Mouse (Mus musculus): ENCODE measurements around the gene Slc47a1. TPM values are rescaled to one million over a fixed set of nuclear protein-coding genes. Genes with fewer than 3 reads are reported as not detected.
A peak's percentile ranks its signal among the peaks of the same experiment; 100 is the strongest.

The Slc47a1 gene
- polyA plus RNA-seq, 1 experiment from 2014 or later, result 3.6 TPM

DNA sequence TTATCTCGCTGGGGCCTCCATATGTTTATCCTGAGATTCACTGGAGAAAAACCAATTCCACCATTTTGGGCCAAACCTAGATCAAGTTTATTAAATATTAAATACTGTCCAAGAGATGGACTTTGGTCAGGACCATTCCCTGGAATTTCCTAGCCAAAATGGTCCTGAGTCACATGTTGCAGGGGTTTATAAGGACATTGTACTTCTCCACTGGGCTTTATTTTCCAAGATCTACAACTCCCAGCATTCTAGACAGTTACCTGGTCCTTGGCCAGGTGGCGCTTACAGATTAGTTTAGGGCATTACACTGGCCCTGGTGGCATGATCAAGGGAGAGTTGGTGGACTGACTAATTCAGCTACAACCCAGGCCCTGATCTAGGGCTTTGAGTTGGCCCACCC, 82.6 kb downstream of the Slc47a1 start:
- Histone ChIP-seq H3K9me3 (ENCODE audit: control insufficient read depth, low read length) (peaks cover 4% of the 10 kb centered on the region; the same call in 1 of the 2 replicates), H3K4me2 (ENCODE audit: low read depth, low read length) (no peak overlapping the region), H3K36me3 (ENCODE audit: control insufficient read depth, insufficient read depth, low read length) (no peaks in the 10 kb centered on the region), H3K9ac (ENCODE audit: low read length) (no peak overlapping the region), H3K4me1 (replicated peaks; ENCODE audit: control insufficient read depth, insufficient read depth, low read length) (peaks cover 4% of the 10 kb centered on the region), H3K27ac (ENCODE audit: low read length) (no peak overlapping the region), H3K27me3 (ENCODE audit: control insufficient read depth, insufficient read depth, low read depth, low read length) (no peaks in the 10 kb centered on the region), H3K4me3 (ENCODE audit: low read length) (no peak overlapping the region)
- no peak for ATAC-seq (ENCODE audit: low read depth)
- WGBS, result 89% methylated on average over 2 of the region's 2 CpGs

DNA sequence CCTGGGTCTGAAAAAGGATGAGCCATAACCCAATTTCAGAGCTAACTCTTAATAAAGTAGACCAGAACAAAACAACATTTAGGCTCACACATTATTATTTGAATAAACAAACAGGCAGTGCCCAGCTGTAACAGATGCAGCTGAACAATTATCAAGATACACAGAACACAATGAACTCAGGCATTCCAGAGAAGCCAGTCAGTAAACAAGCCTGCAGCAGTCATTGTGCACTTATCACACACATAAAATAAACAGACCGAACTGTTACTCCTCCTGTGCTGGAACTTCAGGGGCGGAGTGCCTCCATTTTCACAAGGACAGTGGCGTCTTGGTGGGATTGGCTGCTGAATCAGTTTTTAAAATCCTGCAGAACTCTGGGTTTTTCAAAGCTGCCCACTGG, 83.7 kb downstream of the Slc47a1 start:
- ATAC-seq (ENCODE audit: low read depth), result peak; percentile 66; the same call in 1 of the 2 replicates
- H3K4me2 ChIP-seq (ENCODE audit: low read depth, low read length), result no peak overlapping the region
- H3K9ac ChIP-seq (ENCODE audit: low read length), result no peak overlapping the region
- H3K27me3 ChIP-seq (ENCODE audit: control insufficient read depth, insufficient read depth, low read depth, low read length), result no peaks in the 10 kb centered on the region
- no peaks in the 10 kb centered on the region for H3K4me1 ChIP-seq (replicated peaks; ENCODE audit: control insufficient read depth, insufficient read depth, low read length)
- peak overlapping the region; percentile 67 for H3K27ac ChIP-seq (ENCODE audit: low read length)
- no peaks in the 10 kb centered on the region for H3K36me3 ChIP-seq (ENCODE audit: control insufficient read depth, insufficient read depth, low read length)
- H3K9me3 ChIP-seq (ENCODE audit: control insufficient read depth, low read length), result peaks cover 4% of the 10 kb centered on the region; the same call in 1 of the 2 replicates
- no peak overlapping the region for H3K4me3 ChIP-seq (ENCODE audit: low read length)
- WGBS, result 23% methylated on average over 3 of the region's 3 CpGs

Other genes starting within 250 kb of the Slc47a1 start
- 98.9 and 103 TPM in 2 replicates for gene Usp22, start 203.3 kb downstream of the Slc47a1 start, polyA plus RNA-seq (2015; fragmentation: Nextera tagmentation; extraction: Ambion mirVana)
- gene Aldh3a1, start 170.8 kb downstream of the Slc47a1 start, polyA plus RNA-seq (2015; fragmentation: Nextera tagmentation; extraction: Ambion mirVana), result 0.34 and 0.52 TPM in 2 replicates
- gene Aldh3a2, start 110.9 kb downstream of the Slc47a1 start, polyA plus RNA-seq (2015; fragmentation: Nextera tagmentation; extraction: Ambion mirVana), result 47.8 and 49.4 TPM in 2 replicates
- 0.26 and 0.69 TPM in 2 replicates for gene Slc47a2, start 35.5 kb downstream of the Slc47a1 start, polyA plus RNA-seq (2015; fragmentation: Nextera tagmentation; extraction: Ambion mirVana)
- 0.78 and 1.2 TPM in 2 replicates for gene Rnf112, start 75.8 kb upstream of the Slc47a1 start, polyA plus RNA-seq (2015; fragmentation: Nextera tagmentation; extraction: Ambion mirVana)
- 1,630 and 1,660 TPM in 2 replicates for gene Mfap4, start 107.1 kb upstream of the Slc47a1 start, polyA plus RNA-seq (2015; fragmentation: Nextera tagmentation; extraction: Ambion mirVana)
- 59.6 and 61.8 TPM in 2 replicates for gene Mapk7, start 116.1 kb upstream of the Slc47a1 start, polyA plus RNA-seq (2015; fragmentation: Nextera tagmentation; extraction: Ambion mirVana)
- 47.3 and 47.9 TPM in 2 replicates for gene B9d1, start 126.8 kb upstream of the Slc47a1 start, polyA plus RNA-seq (2015; fragmentation: Nextera tagmentation; extraction: Ambion mirVana)
- 24.4 and 28.7 TPM in 2 replicates for gene Epn2, start 201.3 kb upstream of the Slc47a1 start, polyA plus RNA-seq (2015; fragmentation: Nextera tagmentation; extraction: Ambion mirVana)

Data from lung, embryonic 16.5 days (tissue).